Mouse (Mus musculus) layer of hippocampus, adult 6 months (tissue): ENCODE measurements around the gene Olfr191. TPM values are rescaled to one million over a fixed set of nuclear protein-coding genes. Genes with fewer than 3 reads are reported as not detected.

Source experiments
- long read RNA-seq, 2 experiments: library from polyadenylated mRNA; unstranded; transcript quantifications; one replicate each; pipeline ENCODE4 v2.0.0; 2019 to 2020
- polyA plus RNA-seq: library from polyadenylated mRNA; unstranded; fragments of <200 nt; fragmentation: Nextera tagmentation; gene quantifications from 2 replicates; pipeline ENCODE4 v1.2.3, GENCODE M21; 2021

Olfr191 gene
- polyA plus RNA-seq, result not detected in 2 replicates
- long read RNA-seq, experiment 1, result 0 reads
- long read RNA-seq, experiment 2, result 0 reads

GRCm38 (mm10) chr16:59089722-59090121, at the start of gene Olfr191:
Olfr191 (minus strand) TSS chr16:59089822.

GRCm38 (mm10) chr16:59120969-59121368, 31.3 kb upstream of the Olfr191 start, which contains the start of gene Olfr194:
Olfr194 (minus strand) TSS chr16:59121069.

GRCm38 (mm10) chr16:59111781-59112180, 22.2 kb upstream of the Olfr191 start, which contains the start of gene Olfr193:
Olfr193 (minus strand) TSS chr16:59111881.

GRCm38 (mm10) chr16:59077905-59078304, 11.7 kb downstream of the Olfr191 start, which contains the start of gene Olfr190:
Olfr190 (minus strand) TSS chr16:59078005.

GRCm38 (mm10) chr16:59039710-59040109, 49.9 kb downstream of the Olfr191 start, which contains the start of gene Olfr187:
Olfr187 (minus strand) TSS chr16:59039767.

Other genes with a start within 250 kb of the Olfr191 start
- not detected in 2 replicates for gene Olfr177, start 215.1 kb downstream of the Olfr191 start, polyA plus RNA-seq
- gene Olfr178, start 197.8 kb downstream of the Olfr191 start, polyA plus RNA-seq, result not detected in 2 replicates
- not detected in 2 replicates for gene Olfr181, start 161.1 kb downstream of the Olfr191 start, polyA plus RNA-seq
- not detected in 2 replicates for gene Olfr180, start 160.4 kb downstream of the Olfr191 start, polyA plus RNA-seq
- gene Olfr183, start 94.5 kb downstream of the Olfr191 start, polyA plus RNA-seq, result not detected in 2 replicates
- gene Olfr186, start 59.5 kb downstream of the Olfr191 start, polyA plus RNA-seq, result not detected in 2 replicates
- not detected in 2 replicates for gene Olfr187, start 50.1 kb downstream of the Olfr191 start, polyA plus RNA-seq
- gene Olfr190, start 11.8 kb downstream of the Olfr191 start, polyA plus RNA-seq, result not detected in 2 replicates
- not detected in 2 replicates for gene Olfr193, start 22.1 kb upstream of the Olfr191 start, polyA plus RNA-seq
- gene Olfr194, start 31.2 kb upstream of the Olfr191 start, polyA plus RNA-seq, result not detected in 2 replicates
- not detected in 2 replicates for gene Olfr195, start 57.2 kb upstream of the Olfr191 start, polyA plus RNA-seq
- gene Olfr196, start 80.6 kb upstream of the Olfr191 start, polyA plus RNA-seq, result not detected in 2 replicates
- not detected in 2 replicates for gene Olfr198, start 113.7 kb upstream of the Olfr191 start, polyA plus RNA-seq
- gene Olfr199, start 129.9 kb upstream of the Olfr191 start, polyA plus RNA-seq, result not detected in 2 replicates
- gene Olfr201, start 182.8 kb upstream of the Olfr191 start, polyA plus RNA-seq, result not detected in 2 replicates
- gene Olfr202, start 197.0 kb upstream of the Olfr191 start, polyA plus RNA-seq, result not detected in 2 replicates
- gene Olfr203, start 209.1 kb upstream of the Olfr191 start, polyA plus RNA-seq, result not detected in 2 replicates
- gene Olfr204, start 228.4 kb upstream of the Olfr191 start, polyA plus RNA-seq, result not detected in 2 replicates
- not detected in 2 replicates for gene Olfr205, start 241.3 kb upstream of the Olfr191 start, polyA plus RNA-seq